Mouse (Mus musculus): ENCODE measurements at regions not wholly inside any gene's neighbourhood (a gene's known extent, or its start where the extent isn't known, plus 50 kb on each side); places are given as distances from the start of the nearest gene placed in this dataset.

DNA sequence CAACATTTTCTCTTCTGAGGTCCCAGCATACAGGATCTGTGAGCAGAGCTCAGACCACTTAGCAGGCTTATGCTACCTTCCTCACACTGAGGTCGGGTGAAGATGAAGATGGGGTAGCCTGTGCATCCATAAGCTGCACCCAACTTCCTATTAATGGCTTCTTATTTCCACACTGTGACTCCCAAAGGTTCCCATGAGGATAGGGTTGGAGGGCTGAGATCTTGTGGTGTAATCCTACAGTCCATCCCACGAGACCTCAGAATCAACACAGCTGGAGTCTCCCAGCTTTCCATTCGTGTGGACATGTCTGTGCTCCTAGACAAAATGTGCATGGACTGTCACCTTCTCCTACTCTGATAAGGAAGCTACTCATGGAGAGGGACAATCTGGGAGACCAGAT is 80.0 kb upstream of the Cd93 start:
- TF ChIP-seq CTCF (IDR thresholded peaks at IDR 0.05; ENCODE audit: low read depth) (no peak), EP300 (IDR thresholded peaks at IDR 0.05; ENCODE audit: low read depth) (no peak)
